Mouse (Mus musculus): ENCODE data around the gene Ttll11. TPM values are rescaled to one million over a fixed set of nuclear protein-coding genes. Genes with fewer than 3 reads are reported as not detected.
A peak's percentile ranks its signal among the peaks of the same experiment; 100 is the strongest.

Ttll11 gene
- polyA plus RNA-seq, 1 experiment from 2014 or later, result 1.00 TPM

GRCm38 (mm10) chr2:35764328-35764727 is 215.4 kb downstream of the Ttll11 start:
- no peak overlapping the region for H3K4me2 ChIP-seq (ENCODE audit: low read length)
- H3K9ac ChIP-seq (ENCODE audit: low read length), result no peak overlapping the region
- H3K27ac ChIP-seq (replicated peaks in 1 of 2; ENCODE audit: control insufficient read depth in 1 of 2, insufficient read depth in 1 of 2, low read depth in 2 of 2, low read length in 2 of 2), result no peak overlapping the region
- H3K27me3 ChIP-seq (ENCODE audit: control insufficient read depth, insufficient read depth, low read length), result no peaks in the 10 kb centered on the region
- ATAC-seq (ENCODE audit: insufficient number of reproducible peaks, insufficient read depth, low FRiP score, low read depth), result no peak
- H3K4me1 ChIP-seq (ENCODE audit: control insufficient read depth in 2 of 2, insufficient read depth in 2 of 2, low read length in 2 of 2), result peaks cover 30 to 39% of the 10 kb centered on the region in 2 experiments
- no peaks in the 10 kb centered on the region for H3K9me3 ChIP-seq (ENCODE audit: control insufficient read depth, low read length)
- no peaks in the 10 kb centered on the region for H3K36me3 ChIP-seq (ENCODE audit: control insufficient read depth, insufficient read depth, low read length)
- WGBS, result 61% methylated on average over 8 of the region's 8 CpGs
- H3K4me3 ChIP-seq (ENCODE audit: control insufficient read depth in 1 of 2, insufficient read depth in 1 of 2, low read depth in 1 of 2, low read length in 2 of 2), result no peak overlapping the region

- 88% methylated on average over 7 of the region's 7 CpGs for WGBS
- H3K9ac ChIP-seq (ENCODE audit: low read length), result no peak overlapping the region
- no peak for ATAC-seq (ENCODE audit: insufficient number of reproducible peaks, insufficient read depth, low FRiP score, low read depth)
- H3K4me2 ChIP-seq (ENCODE audit: low read length), result no peak overlapping the region
- H3K27me3 ChIP-seq (ENCODE audit: control insufficient read depth, insufficient read depth, low read length), result no peaks in the 10 kb centered on the region
- no peak overlapping the region for H3K27ac ChIP-seq (replicated peaks in 1 of 2; ENCODE audit: control insufficient read depth in 1 of 2, insufficient read depth in 1 of 2, low read depth in 2 of 2, low read length in 2 of 2)
- no peaks in the 10 kb centered on the region for H3K9me3 ChIP-seq (ENCODE audit: control insufficient read depth, low read length)
- H3K4me3 ChIP-seq (ENCODE audit: control insufficient read depth in 1 of 2, insufficient read depth in 1 of 2, low read depth in 1 of 2, low read length in 2 of 2), result no peak overlapping the region
- peaks cover 25 to 34% of the 10 kb centered on the region in 2 experiments for H3K4me1 ChIP-seq (ENCODE audit: control insufficient read depth in 2 of 2, insufficient read depth in 2 of 2, low read length in 2 of 2)
- no peaks in the 10 kb centered on the region for H3K36me3 ChIP-seq (ENCODE audit: control insufficient read depth, insufficient read depth, low read length)
These were observed 215.9 kb downstream of the Ttll11 start for GRCm38 (mm10) chr2:35763818-35764217.

- Histone ChIP-seq H3K9ac (ENCODE audit: low read length) (no peak overlapping the region), H3K27me3 (ENCODE audit: control insufficient read depth, insufficient read depth, low read length) (no peaks in the 10 kb centered on the region), H3K36me3 (ENCODE audit: control insufficient read depth, insufficient read depth, low read length) (no peaks in the 10 kb centered on the region), H3K27ac (replicated peaks in 1 of 2; ENCODE audit: control insufficient read depth in 1 of 2, insufficient read depth in 1 of 2, low read depth in 2 of 2, low read length in 2 of 2) (no peak overlapping the region), H3K4me3 (ENCODE audit: control insufficient read depth in 1 of 2, insufficient read depth in 1 of 2, low read depth in 1 of 2, low read length in 2 of 2) (no peak overlapping the region), H3K4me2 (ENCODE audit: low read length) (no peak overlapping the region), H3K4me1 (ENCODE audit: control insufficient read depth in 2 of 2, insufficient read depth in 2 of 2, low read length in 2 of 2) (peaks cover 12 to 13% of the 10 kb centered on the region in 2 experiments), H3K9me3 (ENCODE audit: control insufficient read depth, low read length) (no peaks in the 10 kb centered on the region)
- 92% methylated on average over 5 of the region's 5 CpGs for WGBS
- no peak for ATAC-seq (ENCODE audit: insufficient number of reproducible peaks, insufficient read depth, low FRiP score, low read depth)
These were observed 218.3 kb downstream of the Ttll11 start for GRCm38 (mm10) chr2:35761458-35761857.

- Histone ChIP-seq H3K4me3 (ENCODE audit: control insufficient read depth in 1 of 2, insufficient read depth in 1 of 2, low read depth in 1 of 2, low read length in 2 of 2) (no peak overlapping the region), H3K9ac (ENCODE audit: low read length) (no peak overlapping the region), H3K9me3 (ENCODE audit: control insufficient read depth, low read length) (no peaks in the 10 kb centered on the region), H3K36me3 (ENCODE audit: control insufficient read depth, insufficient read depth, low read length) (no peaks in the 10 kb centered on the region), H3K4me1 (ENCODE audit: control insufficient read depth in 2 of 2, insufficient read depth in 2 of 2, low read length in 2 of 2) (peaks cover 7 to 10% of the 10 kb centered on the region in 2 experiments), H3K4me2 (ENCODE audit: low read length) (no peak overlapping the region), H3K27ac (replicated peaks in 1 of 2; ENCODE audit: control insufficient read depth in 1 of 2, insufficient read depth in 1 of 2, low read depth in 2 of 2, low read length in 2 of 2) (no peak overlapping the region), H3K27me3 (ENCODE audit: control insufficient read depth, insufficient read depth, low read length) (no peaks in the 10 kb centered on the region)
- no peak for ATAC-seq (ENCODE audit: insufficient number of reproducible peaks, insufficient read depth, low FRiP score, low read depth)
These were observed 218.8 kb downstream of the Ttll11 start for GRCm38 (mm10) chr2:35760867-35761266.

GRCm38 (mm10) chr2:35760352-35760751 is 219.4 kb downstream of the Ttll11 start:
- H3K27me3 ChIP-seq (ENCODE audit: control insufficient read depth, insufficient read depth, low read length), result no peaks in the 10 kb centered on the region
- H3K27ac ChIP-seq (replicated peaks in 1 of 2; ENCODE audit: control insufficient read depth in 1 of 2, insufficient read depth in 1 of 2, low read depth in 2 of 2, low read length in 2 of 2), result no peak overlapping the region
- H3K9me3 ChIP-seq (ENCODE audit: control insufficient read depth, low read length), result no peaks in the 10 kb centered on the region
- no peak for ATAC-seq (ENCODE audit: insufficient number of reproducible peaks, insufficient read depth, low FRiP score, low read depth)
- H3K4me1 ChIP-seq (ENCODE audit: control insufficient read depth in 2 of 2, insufficient read depth in 2 of 2, low read length in 2 of 2), result peaks cover 7 to 10% of the 10 kb centered on the region in 2 experiments
- no peak overlapping the region for H3K4me3 ChIP-seq (ENCODE audit: control insufficient read depth in 1 of 2, insufficient read depth in 1 of 2, low read depth in 1 of 2, low read length in 2 of 2)
- WGBS, result 31% methylated on average over 8 of the region's 8 CpGs
- H3K9ac ChIP-seq (ENCODE audit: low read length), result 0 out of 2 replicates have a peak overlapping the region, but pooled peaks have one; percentile 14
- H3K4me2 ChIP-seq (ENCODE audit: low read length), result no peak overlapping the region
- no peaks in the 10 kb centered on the region for H3K36me3 ChIP-seq (ENCODE audit: control insufficient read depth, insufficient read depth, low read length)

GRCm38 (mm10) chr2:35756467-35756866 is 223.2 kb downstream of the Ttll11 start:
- no peaks in the 10 kb centered on the region for H3K9me3 ChIP-seq (ENCODE audit: control insufficient read depth, low read length)
- H3K4me1 ChIP-seq (ENCODE audit: control insufficient read depth in 2 of 2, insufficient read depth in 2 of 2, low read length in 2 of 2), result peaks cover 7% of the 10 kb centered on the region in 2 experiments
- 75% methylated on average over 7 of the region's 7 CpGs for WGBS
- no peaks in the 10 kb centered on the region for H3K36me3 ChIP-seq (ENCODE audit: control insufficient read depth, insufficient read depth, low read length)
- no peak overlapping the region for H3K27ac ChIP-seq (replicated peaks in 1 of 2; ENCODE audit: control insufficient read depth in 1 of 2, insufficient read depth in 1 of 2, low read depth in 2 of 2, low read length in 2 of 2)
- no peaks in the 10 kb centered on the region for H3K27me3 ChIP-seq (ENCODE audit: control insufficient read depth, insufficient read depth, low read length)
- no peak overlapping the region for H3K9ac ChIP-seq (ENCODE audit: low read length)
- ATAC-seq (ENCODE audit: insufficient number of reproducible peaks, insufficient read depth, low FRiP score, low read depth), result no peak
- no peak overlapping the region for H3K4me3 ChIP-seq (ENCODE audit: control insufficient read depth in 1 of 2, insufficient read depth in 1 of 2, low read depth in 1 of 2, low read length in 2 of 2)
- no peak overlapping the region for H3K4me2 ChIP-seq (ENCODE audit: low read length)

- ATAC-seq (ENCODE audit: insufficient number of reproducible peaks, insufficient read depth, low FRiP score, low read depth), result no peak
These were observed 227.8 kb downstream of the Ttll11 start for GRCm38 (mm10) chr2:35751781-35752505.

More at GRCm38 (mm10) chr2:35751781-35752505, 227.8 kb downstream of the Ttll11 start:
- H3K4me1 ChIP-seq (ENCODE audit: control insufficient read depth in 2 of 2, insufficient read depth in 2 of 2, low read length in 2 of 2), result peaks cover 0 to 2% of the 10 kb centered on the region in 2 experiments; a peak in 1 of 4 replicates
- no peaks in the 10 kb centered on the region for H3K9me3 ChIP-seq (ENCODE audit: control insufficient read depth, low read length)
- no peak overlapping the region for H3K4me3 ChIP-seq (ENCODE audit: control insufficient read depth in 1 of 2, insufficient read depth in 1 of 2, low read depth in 1 of 2, low read length in 2 of 2)
- no peak overlapping the region for H3K27ac ChIP-seq (replicated peaks in 1 of 2; ENCODE audit: control insufficient read depth in 1 of 2, insufficient read depth in 1 of 2, low read depth in 2 of 2, low read length in 2 of 2)
- H3K9ac ChIP-seq (ENCODE audit: low read length), result no peak overlapping the region
- H3K4me2 ChIP-seq (ENCODE audit: low read length), result no peak overlapping the region
- no peaks in the 10 kb centered on the region for H3K36me3 ChIP-seq (ENCODE audit: control insufficient read depth, insufficient read depth, low read length)
- WGBS, result 85% methylated on average over 18 of the region's 18 CpGs
- H3K27me3 ChIP-seq (ENCODE audit: control insufficient read depth, insufficient read depth, low read length), result no peaks in the 10 kb centered on the region
